Mouse (Mus musculus) hindbrain, embryonic 13.5 days (tissue): ENCODE data around the gene 7530416G11Rik. TPM values are rescaled to one million over a fixed set of nuclear protein-coding genes. Genes with fewer than 3 reads are reported as not detected.

ENCODE experiments used
- ATAC-seq: fragments of 200-750 bp; cut with Nextera tagmentation; 2 replicates; pipeline ENCODE4 v1.8.0; 2017; ENCODE audit warnings: moderate TSS enrichment; ENCODE audit not compliant: low FRiP score
- H3K27ac ChIP-seq: fragments of 300-500 bp; sonication (generic); 2 replicates; pipeline ENCODE4 v1.5.1; 2015; ENCODE audit warnings: inconsistent platforms, mild to moderate bottlenecking, moderate library complexity
- H3K27me3 ChIP-seq: fragments of 300-500 bp; sonication (generic); 2 replicates; pipeline ENCODE4 v1.6.1; 2015; ENCODE audit warnings: mild to moderate bottlenecking, inconsistent platforms
- H3K36me3 ChIP-seq: fragments of 300-500 bp; sonication (generic); 2 replicates; pipeline ENCODE4 v1.6.1; 2015; ENCODE audit warnings: mild to moderate bottlenecking, inconsistent platforms
- H3K4me1 ChIP-seq: fragments of 300-500 bp; sonication (generic); replicated peaks from 2 replicates; pipeline ENCODE4 v1.6.1; 2015; ENCODE audit warnings: inconsistent platforms
- H3K4me2 ChIP-seq: fragments of 300-500 bp; sonication (generic); 2 replicates; pipeline ENCODE4 v1.6.1; 2015; ENCODE audit warnings: inconsistent platforms, mild to moderate bottlenecking, moderate library complexity
- H3K4me3 ChIP-seq: fragments of 300-500 bp; sonication (generic); 2 replicates; pipeline ENCODE4 v1.5.1; 2015; ENCODE audit warnings: mild to moderate bottlenecking, inconsistent platforms
- H3K9ac ChIP-seq: fragments of 300-500 bp; sonication (generic); 2 replicates; pipeline ENCODE4 v1.6.1; 2015; ENCODE audit warnings: mild to moderate bottlenecking, inconsistent platforms
- H3K9me3 ChIP-seq: fragments of 300-500 bp; sonication (generic); 2 replicates; pipeline ENCODE4 v1.6.1; 2016; ENCODE audit warnings: inconsistent platforms
- WGBS: fragments of 180-500 bp; shearing (Covaris S2); methylation state at CpG from one replicate; pipeline ENCODE4 v1.1.7; 2015; 5-methylcytosine and 5-hydroxymethylcytosine counted together
- polyA plus RNA-seq: library from polyadenylated mRNA; unstranded; fragments of >200 nt; fragmentation: Nextera tagmentation; extraction: Ambion mirVana; gene quantifications from 2 replicates; pipeline ENCODE4 v1.2.1, GENCODE M21; 2015

7530416G11Rik gene
- polyA plus RNA-seq: not detected in 2 replicates

DNA sequence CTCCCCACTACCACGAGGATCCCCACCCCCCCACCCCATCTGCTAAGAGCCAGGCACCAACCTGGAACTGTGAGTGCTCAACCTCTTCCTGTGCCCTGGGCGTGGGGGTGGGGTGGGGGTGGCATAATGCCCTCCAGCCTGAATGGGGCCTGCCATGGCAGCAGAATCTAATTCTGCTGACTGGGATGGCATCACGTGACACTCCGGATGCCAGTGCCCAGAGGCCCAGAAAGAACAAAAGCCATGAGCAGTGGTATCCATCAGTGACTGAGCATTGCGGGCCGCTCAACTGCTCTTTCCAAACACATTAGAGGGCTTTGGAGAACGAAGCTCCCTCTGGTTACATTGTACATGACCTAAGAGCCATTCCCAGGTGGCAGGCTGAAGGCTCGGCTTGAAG, at the start of gene 7530416G11Rik:
7530416G11Rik (minus strand) TSS at position 101 of the 400 bp plus-strand sequence.
- Histone ChIP-seq H3K27ac (no peak within 1 kb of the TSS), H3K4me2 (no peak within 1 kb of the TSS), H3K36me3 (no peaks in the 10 kb centered on the region), H3K9me3 (no peaks in the 10 kb centered on the region), H3K27me3 (0 out of 2 replicates have a peak, but pooled peaks cover 4% of the 10 kb centered on the region), H3K4me3 (no peak within 1 kb of the TSS), H3K4me1 (peaks cover 43% of the 10 kb centered on the region), H3K9ac (no peak within 1 kb of the TSS)
- ATAC-seq: no peak
- 73% methylated on average over 8 of the region's 8 CpGs for WGBS

DNA sequence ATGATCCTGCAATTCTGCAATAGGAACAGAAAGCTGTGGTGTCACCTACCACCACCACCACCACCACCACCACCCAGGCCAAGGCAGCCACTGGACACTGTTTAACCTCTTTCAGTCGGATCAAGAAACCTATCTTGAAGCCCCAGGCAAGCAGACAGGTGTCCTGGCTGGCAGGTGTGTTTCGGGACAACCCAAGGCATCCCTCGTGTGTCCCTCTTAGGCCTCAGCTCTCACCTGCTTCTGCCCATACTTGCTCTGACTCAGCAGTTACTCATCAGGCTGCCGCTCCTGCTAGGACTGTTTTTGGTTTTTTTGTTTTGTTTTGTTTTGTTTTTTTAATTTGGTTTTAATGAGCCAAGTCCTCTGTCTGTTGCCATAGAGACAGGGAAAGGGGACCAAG, 43.5 kb upstream of the 7530416G11Rik start:
- Histone ChIP-seq H3K9ac (no peak overlapping the region), H3K4me2 (no peak overlapping the region), H3K9me3 (no peaks in the 10 kb centered on the region), H3K4me1 (peaks cover 4% of the 10 kb centered on the region), H3K27ac (no peak overlapping the region), H3K27me3 (no peaks in the 10 kb centered on the region), H3K4me3 (no peak overlapping the region), H3K36me3 (no peaks in the 10 kb centered on the region)
- 77% methylated on average over 4 of the region's 4 CpGs for WGBS
- no peak for ATAC-seq

DNA sequence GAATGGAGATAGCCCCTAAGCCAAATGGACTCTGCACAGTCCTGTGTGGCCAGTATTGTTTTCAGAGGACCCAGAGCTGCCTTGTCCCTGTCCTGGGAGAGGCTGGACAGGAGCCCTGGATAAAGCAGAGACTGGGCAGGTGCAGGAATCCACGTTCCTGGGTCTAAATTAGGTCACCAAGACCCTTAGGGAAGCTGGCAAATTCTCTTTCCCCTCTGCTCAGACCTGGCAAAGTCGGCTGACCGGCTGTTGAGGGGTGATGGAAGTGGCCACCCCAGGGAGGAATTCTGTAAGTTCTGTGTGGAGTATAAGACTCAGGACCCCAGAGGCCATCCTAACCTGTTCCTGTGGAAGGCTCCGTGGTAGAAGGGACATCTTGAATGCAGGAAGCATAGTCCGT, 42.3 kb upstream of the 7530416G11Rik start:
- ATAC-seq: no peak
- no peak overlapping the region for H3K4me3 ChIP-seq
- H3K4me2 ChIP-seq: no peak overlapping the region
- no peaks in the 10 kb centered on the region for H3K36me3 ChIP-seq
- 81% methylated on average over 5 of the region's 5 CpGs for WGBS
- no peak overlapping the region for H3K9ac ChIP-seq
- H3K27me3 ChIP-seq: no peaks in the 10 kb centered on the region
- peaks cover 4% of the 10 kb centered on the region for H3K4me1 ChIP-seq
- H3K9me3 ChIP-seq: no peaks in the 10 kb centered on the region
- no peak overlapping the region for H3K27ac ChIP-seq

DNA sequence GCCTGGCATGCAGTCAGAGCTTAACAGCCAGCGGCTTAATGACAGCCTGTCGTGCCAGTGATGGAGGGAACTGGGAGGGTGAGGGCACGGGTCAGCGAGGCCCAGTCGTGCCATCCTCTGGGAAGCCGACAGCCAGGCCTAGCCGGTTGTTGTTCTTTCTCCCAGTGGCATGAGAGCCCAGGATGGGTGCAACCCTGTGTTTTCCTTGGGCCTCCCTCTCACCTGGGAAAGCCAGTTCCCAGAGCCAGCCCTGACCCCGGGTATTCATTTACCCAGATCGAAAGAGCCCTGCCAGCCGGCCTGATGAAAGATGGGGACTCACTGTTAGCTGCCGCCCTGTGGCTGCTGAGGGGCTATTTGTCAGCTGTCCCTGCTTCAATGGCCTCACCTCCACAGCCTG, 35.1 kb upstream of the 7530416G11Rik start:
- no peaks in the 10 kb centered on the region; the same call in 1 of the 2 replicates for H3K36me3 ChIP-seq
- peaks cover 29% of the 10 kb centered on the region for H3K4me1 ChIP-seq
- H3K9ac ChIP-seq: no peak overlapping the region
- 41% methylated on average over 11 of the region's 11 CpGs for WGBS
- H3K27ac ChIP-seq: peak overlapping the region; percentile 52; the same call in 1 of the 2 replicates
- H3K4me2 ChIP-seq: no peak overlapping the region
- ATAC-seq: no peak
- H3K4me3 ChIP-seq: no peak overlapping the region
- H3K27me3 ChIP-seq: no peaks in the 10 kb centered on the region
- no peaks in the 10 kb centered on the region for H3K9me3 ChIP-seq

DNA sequence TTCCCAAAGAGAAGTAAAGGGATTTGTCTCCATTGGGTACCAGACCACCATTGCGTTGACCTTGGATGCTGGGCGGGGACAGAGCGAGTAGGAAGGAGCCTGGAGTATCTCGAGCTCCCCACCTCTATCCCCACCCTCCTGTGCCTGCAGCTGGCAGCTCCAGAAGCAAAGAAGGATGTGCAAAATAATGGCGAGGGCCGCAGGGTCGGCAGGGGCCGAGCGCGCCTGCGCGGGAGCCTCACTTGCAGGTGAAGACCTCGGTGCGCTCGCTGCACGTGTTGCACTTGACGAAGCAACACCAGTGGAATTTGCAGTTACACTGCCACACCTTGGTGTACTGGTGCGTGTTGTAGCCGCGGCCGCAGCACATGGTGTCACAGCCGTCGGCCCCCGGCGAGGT, 34.1 kb upstream of the 7530416G11Rik start:
- Histone ChIP-seq H3K4me2 (no peak overlapping the region), H3K4me1 (peaks cover 29% of the 10 kb centered on the region), H3K9ac (no peak overlapping the region), H3K27me3 (no peaks in the 10 kb centered on the region), H3K9me3 (no peaks in the 10 kb centered on the region), H3K4me3 (no peak overlapping the region), H3K36me3 (no peaks in the 10 kb centered on the region; the same call in 1 of the 2 replicates), H3K27ac (no peak overlapping the region)
- ATAC-seq: no peak
- 83% methylated on average over 25 of the region's 25 CpGs for WGBS

DNA sequence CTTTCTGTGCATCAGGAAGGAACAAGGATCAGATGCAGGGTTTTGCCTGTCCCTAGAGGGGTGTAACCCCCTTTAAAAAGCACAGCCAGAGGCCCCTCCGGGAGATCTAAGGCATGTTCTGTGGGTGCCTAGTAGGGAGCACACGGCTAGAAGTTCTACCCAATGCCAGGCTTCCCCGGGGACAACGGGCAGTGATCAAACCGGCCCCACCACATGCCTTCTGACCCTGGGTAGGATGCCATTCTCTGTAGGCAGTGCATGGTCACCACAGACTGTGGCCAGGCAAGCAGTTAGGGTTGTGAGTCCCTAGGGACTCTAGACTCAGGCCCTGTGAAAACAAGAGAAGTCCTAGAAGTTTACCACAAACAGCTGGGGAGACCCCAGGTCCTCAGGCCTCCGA, 31.6 kb upstream of the 7530416G11Rik start:
- Histone ChIP-seq H3K9me3 (no peaks in the 10 kb centered on the region), H3K36me3 (no peaks in the 10 kb centered on the region; the same call in 1 of the 2 replicates), H3K4me2 (no peak overlapping the region), H3K27ac (no peak overlapping the region), H3K27me3 (0 out of 2 replicates have a peak, but pooled peaks cover 3% of the 10 kb centered on the region), H3K4me1 (peaks cover 26% of the 10 kb centered on the region), H3K4me3 (no peak overlapping the region), H3K9ac (no peak overlapping the region)
- WGBS: 93% methylated on average over 6 of the region's 6 CpGs
- no peak for ATAC-seq

DNA sequence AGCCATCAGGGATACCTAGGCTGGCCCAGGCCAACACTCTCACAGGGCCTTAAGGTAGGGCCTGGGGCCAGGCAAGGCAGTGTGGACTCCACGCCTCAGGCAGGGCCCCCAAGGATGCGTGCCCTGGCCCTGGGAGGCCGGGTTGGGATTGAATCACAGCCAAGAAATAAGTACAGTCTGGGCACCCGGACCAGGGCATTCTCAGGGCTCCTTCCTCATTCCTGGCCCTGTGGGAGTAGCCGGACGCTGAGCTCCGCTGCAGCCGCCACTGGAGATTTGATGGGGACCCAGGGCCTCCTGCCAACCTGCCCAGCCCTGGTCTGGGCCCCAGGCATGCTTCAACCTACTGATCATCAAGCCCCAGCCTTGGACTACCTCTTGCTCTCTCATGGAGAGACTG, 31.2 kb upstream of the 7530416G11Rik start:
- 87% methylated on average over 8 of the region's 8 CpGs for WGBS
- no peak overlapping the region for H3K27ac ChIP-seq
- no peak overlapping the region for H3K4me3 ChIP-seq
- no peaks in the 10 kb centered on the region; the same call in 1 of the 2 replicates for H3K36me3 ChIP-seq
- no peak for ATAC-seq
- H3K4me1 ChIP-seq: peaks cover 22% of the 10 kb centered on the region
- 0 out of 2 replicates have a peak, but pooled peaks cover 3% of the 10 kb centered on the region for H3K27me3 ChIP-seq
- H3K9ac ChIP-seq: no peak overlapping the region
- no peak overlapping the region for H3K4me2 ChIP-seq
- H3K9me3 ChIP-seq: no peaks in the 10 kb centered on the region

DNA sequence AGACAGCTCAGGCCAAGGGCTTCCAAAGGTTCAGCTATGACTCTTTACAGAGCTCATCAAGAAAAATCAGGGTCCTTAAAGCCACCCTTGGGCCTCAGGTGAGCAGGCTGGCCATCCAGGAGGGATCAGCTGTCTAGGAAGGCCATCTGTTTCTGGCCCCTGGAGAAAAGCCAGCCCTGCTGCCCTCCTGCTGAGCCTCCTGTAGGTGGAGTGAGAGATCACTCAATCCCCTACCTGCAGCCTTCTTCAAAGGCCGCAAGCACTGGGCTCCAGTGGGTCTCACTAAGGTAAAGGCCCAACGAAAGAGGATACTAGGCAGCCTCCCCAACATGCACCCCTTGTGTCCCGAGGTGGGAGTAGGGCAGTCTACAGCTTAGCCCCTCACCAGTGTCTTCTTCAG, 29.0 kb upstream of the 7530416G11Rik start:
- H3K4me1 ChIP-seq: peaks cover 9% of the 10 kb centered on the region; the same call in 1 of the 2 replicates
- H3K9me3 ChIP-seq: no peaks in the 10 kb centered on the region
- H3K4me2 ChIP-seq: no peak overlapping the region
- no peak overlapping the region for H3K27ac ChIP-seq
- WGBS: 86% methylated on average over 3 of the region's 3 CpGs
- ATAC-seq: no peak
- no peaks in the 10 kb centered on the region; the same call in 1 of the 2 replicates for H3K36me3 ChIP-seq
- no peak overlapping the region for H3K4me3 ChIP-seq
- no peak overlapping the region for H3K9ac ChIP-seq
- H3K27me3 ChIP-seq: 0 out of 2 replicates have a peak, but pooled peaks cover 3% of the 10 kb centered on the region

DNA sequence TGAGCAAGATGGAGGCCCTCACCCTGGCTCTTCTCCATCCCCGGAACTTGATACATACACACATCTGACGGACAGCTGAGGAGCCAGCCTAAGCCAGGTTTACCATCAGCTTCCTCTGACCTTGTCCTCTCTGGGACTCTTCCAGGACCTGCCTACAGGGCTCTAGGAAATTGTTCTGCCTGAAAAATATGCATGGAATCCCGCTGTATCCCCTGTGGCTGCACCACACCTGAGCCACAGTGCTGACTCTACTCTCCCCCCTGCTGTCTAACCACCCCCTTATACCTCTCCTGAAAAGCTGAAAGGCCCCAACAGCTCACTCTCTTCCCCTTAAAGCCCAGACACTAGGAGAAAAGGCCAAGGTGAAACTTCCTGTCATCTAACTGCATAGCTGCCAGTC, 26.9 kb upstream of the 7530416G11Rik start:
- 0 out of 2 replicates have a peak, but pooled peaks cover 3% of the 10 kb centered on the region for H3K27me3 ChIP-seq
- WGBS: 84% methylated on average over 3 of the region's 3 CpGs
- no peak overlapping the region for H3K9ac ChIP-seq
- H3K4me1 ChIP-seq: peaks cover 10% of the 10 kb centered on the region
- H3K36me3 ChIP-seq: no peaks in the 10 kb centered on the region
- H3K9me3 ChIP-seq: no peaks in the 10 kb centered on the region
- H3K4me3 ChIP-seq: no peak overlapping the region
- ATAC-seq: no peak
- H3K27ac ChIP-seq: no peak overlapping the region
- no peak overlapping the region for H3K4me2 ChIP-seq

DNA sequence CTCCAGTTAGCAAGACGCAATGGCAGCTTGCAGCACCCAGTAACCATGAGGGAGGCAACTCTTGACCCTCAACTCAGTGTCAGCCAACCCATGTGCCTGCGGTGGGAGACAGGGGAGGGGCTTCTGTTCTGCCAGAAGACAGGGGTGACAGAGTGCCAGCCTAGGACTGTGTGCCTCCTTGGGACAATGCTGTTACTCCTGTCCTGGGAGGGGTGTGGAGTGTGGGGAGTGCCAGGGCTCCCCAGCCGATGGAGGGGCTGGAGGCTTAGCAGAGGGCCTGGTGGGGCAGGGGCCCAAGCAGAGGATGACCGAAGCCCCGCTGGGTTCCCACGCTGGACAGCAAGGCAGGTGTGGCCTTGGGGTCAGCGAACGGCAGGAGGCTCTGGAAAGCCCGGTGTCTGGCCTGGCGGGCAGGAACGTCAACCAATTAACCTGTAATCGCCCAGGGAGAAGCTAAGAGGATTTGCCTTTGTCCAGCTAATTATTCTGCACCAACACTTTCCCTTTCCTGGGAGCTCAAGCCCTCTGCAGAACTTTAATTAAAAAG, 21.4 kb upstream of the 7530416G11Rik start:
- no peak overlapping the region for H3K4me3 ChIP-seq
- H3K4me2 ChIP-seq: no peak overlapping the region
- ATAC-seq: 0 out of 2 replicates have a peak, but pooled peaks have one; percentile 39
- H3K4me1 ChIP-seq: peaks cover 23% of the 10 kb centered on the region
- no peak overlapping the region for H3K9ac ChIP-seq
- H3K27ac ChIP-seq: no peak overlapping the region
- H3K36me3 ChIP-seq: no peaks in the 10 kb centered on the region
- no peaks in the 10 kb centered on the region for H3K9me3 ChIP-seq
- H3K27me3 ChIP-seq: peaks cover 13% of the 10 kb centered on the region; the same call in 1 of the 2 replicates
- WGBS: 21% methylated on average over 12 of the region's 12 CpGs

DNA sequence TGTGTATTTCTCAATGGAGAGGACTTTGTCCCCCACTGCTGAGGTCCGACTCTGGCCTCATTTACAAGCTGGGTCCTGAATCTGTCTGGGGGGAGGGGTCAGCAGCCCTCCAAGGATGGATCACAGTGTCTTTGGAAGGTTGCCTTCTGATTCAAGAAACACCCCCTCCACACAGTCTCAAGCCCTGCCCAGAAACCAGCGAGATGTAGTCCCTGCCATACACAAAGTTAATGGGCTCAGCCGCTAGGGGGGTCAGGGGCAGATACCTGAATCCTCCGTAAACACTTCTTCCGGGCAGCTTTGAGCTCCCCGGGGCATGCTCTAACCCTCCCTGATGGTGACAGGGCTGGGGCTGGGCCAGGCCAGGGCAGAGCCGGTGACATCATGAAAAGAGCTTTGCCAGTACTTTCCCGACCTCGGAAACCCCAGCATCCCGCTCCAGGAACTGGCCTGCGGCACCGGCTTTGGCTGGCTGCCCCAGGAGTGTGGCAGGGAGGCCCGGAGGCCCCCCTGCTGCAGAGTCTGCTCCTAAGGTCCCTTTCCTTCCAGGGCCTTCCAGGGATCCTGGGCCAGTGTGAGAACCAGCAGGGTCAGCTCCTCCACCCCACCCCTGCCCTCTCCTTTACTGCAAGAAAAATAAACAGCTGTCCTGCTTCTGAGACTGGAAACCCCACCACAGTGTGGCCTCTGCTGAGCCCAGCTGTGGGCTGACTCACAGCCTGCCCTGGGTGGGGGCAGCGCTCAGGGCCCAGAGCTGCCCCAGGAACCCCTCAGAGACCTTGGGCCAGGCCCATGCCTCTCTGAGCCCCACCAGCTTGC, 20.4 kb upstream of the 7530416G11Rik start:
- Histone ChIP-seq H3K9ac (no peak overlapping the region), H3K4me3 (no peak overlapping the region), H3K4me2 (peak overlapping the region; percentile 21; the same call in 1 of the 2 replicates), H3K4me1 (peaks cover 21% of the 10 kb centered on the region), H3K9me3 (no peaks in the 10 kb centered on the region), H3K27ac (no peak overlapping the region), H3K36me3 (no peaks in the 10 kb centered on the region), H3K27me3 (peaks cover 13% of the 10 kb centered on the region; the same call in 1 of the 2 replicates)
- 0 out of 2 replicates have a peak, but pooled peaks have one; percentile 36 for ATAC-seq
- WGBS: 16% methylated on average over 14 of the region's 14 CpGs

DNA sequence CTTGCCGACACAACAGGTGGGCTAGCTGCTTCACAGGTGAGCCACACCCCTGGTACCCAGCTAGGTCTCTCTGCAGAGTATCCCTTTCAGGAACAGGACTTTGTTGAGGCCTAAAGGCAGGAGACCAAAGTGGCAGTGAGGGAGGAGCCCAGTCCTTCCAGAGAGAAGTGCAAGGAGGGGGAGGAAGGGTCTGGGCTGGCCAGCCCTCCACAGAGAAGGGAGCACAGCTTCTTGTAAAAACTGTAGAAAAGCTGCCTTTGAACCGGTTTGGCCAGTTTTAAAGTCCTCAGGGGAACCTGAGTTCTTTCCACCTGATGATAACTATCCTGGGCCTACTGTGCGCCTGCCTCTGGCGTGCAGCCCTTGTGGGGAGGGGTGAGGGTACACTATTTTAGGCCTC, 16.4 kb upstream of the 7530416G11Rik start:
- Histone ChIP-seq H3K4me1 (peaks cover 14% of the 10 kb centered on the region), H3K9ac (no peak overlapping the region)
- WGBS: 69% methylated on average over 4 of the region's 4 CpGs

More for the DNA sequence above, 16.4 kb upstream of the 7530416G11Rik start:
- no peak overlapping the region for H3K4me2 ChIP-seq
- peaks cover 11% of the 10 kb centered on the region; the same call in 1 of the 2 replicates for H3K27me3 ChIP-seq
- ATAC-seq: no peak
- no peak overlapping the region for H3K4me3 ChIP-seq
- H3K27ac ChIP-seq: no peak overlapping the region
- H3K9me3 ChIP-seq: no peaks in the 10 kb centered on the region
- H3K36me3 ChIP-seq: no peaks in the 10 kb centered on the region
